Mouse (Mus musculus) E14TG2a.4 (cell line): ENCODE measurements around the gene Rgmb.

Experiments
- CTCF ChIP-seq: conservative IDR thresholded peaks from 2 replicates; pipeline ENCODE4 v1.5.1; 2014; ENCODE audit warnings: low read length
- NANOG ChIP-seq: IDR thresholded peaks from 2 replicates; pipeline ENCODE4 v1.6.1; 2014; ENCODE audit warnings: borderline replicate concordance, low read length, mixed read lengths
- POU5F1 ChIP-seq: IDR thresholded peaks from 2 replicates; pipeline ENCODE4 v1.6.1; 2014; ENCODE audit warnings: low read length, borderline replicate concordance

GRCm38 (mm10) chr17:15820761-15821160, 10.1 kb downstream of the Rgmb start:
- TF ChIP-seq NANOG (no peak), CTCF (no peak), POU5F1 (no peak)
